Mouse (Mus musculus) cerebellum, postnatal 36 days (tissue): ENCODE measurements around the gene Sh3bp4.

Source experiments
- DNase-seq, 2 experiments: peaks; one replicate each; pipeline ENCODE4 v3.0.0; 2021 to 2022; ENCODE audit warnings: mixed read lengths in 2 of 2

Sh3bp4 gene

GRCm38 (mm10) chr1:89071371-89072142 lies 1.3 kb downstream of the Sh3bp4 start:
- no peak for DNase-seq

- no peak for DNase-seq
Observed at GRCm38 (mm10) chr1:89072143-89072990, 2.2 kb downstream of the Sh3bp4 start.

GRCm38 (mm10) chr1:89073291-89073846 lies 3.2 kb downstream of the Sh3bp4 start:
- no peak for DNase-seq

GRCm38 (mm10) chr1:89074678-89075077 lies 4.5 kb downstream of the Sh3bp4 start:
- no peak for DNase-seq

GRCm38 (mm10) chr1:89075120-89075519 lies 4.9 kb downstream of the Sh3bp4 start:
- no peak for DNase-seq

GRCm38 (mm10) chr1:89076777-89077176 lies 6.6 kb downstream of the Sh3bp4 start:
- DNase-seq = no peak

GRCm38 (mm10) chr1:89078240-89078639 lies 8.0 kb downstream of the Sh3bp4 start:
- no peak for DNase-seq

GRCm38 (mm10) chr1:89078730-89079129 lies 8.5 kb downstream of the Sh3bp4 start:
- no peak for DNase-seq

GRCm38 (mm10) chr1:89079239-89079638 lies 9.0 kb downstream of the Sh3bp4 start:
- DNase-seq = no peak

- no peak for DNase-seq
Observed at GRCm38 (mm10) chr1:89080371-89080770, 10.2 kb downstream of the Sh3bp4 start.

GRCm38 (mm10) chr1:89080795-89081194 lies 10.6 kb downstream of the Sh3bp4 start:
- no peak for DNase-seq

GRCm38 (mm10) chr1:89081371-89081770 lies 11.2 kb downstream of the Sh3bp4 start:
- DNase-seq = no peak

- no peak for DNase-seq
Observed at GRCm38 (mm10) chr1:89082171-89082882, 12.1 kb downstream of the Sh3bp4 start.

- no peak for DNase-seq
Observed at GRCm38 (mm10) chr1:89086575-89087153, 16.4 kb downstream of the Sh3bp4 start.

GRCm38 (mm10) chr1:89088144-89088543 lies 17.9 kb downstream of the Sh3bp4 start:
- DNase-seq = no peak

GRCm38 (mm10) chr1:89088748-89089288 lies 18.6 kb downstream of the Sh3bp4 start:
- no peak for DNase-seq

- DNase-seq = no peak
Observed at GRCm38 (mm10) chr1:89089821-89090600, 19.8 kb downstream of the Sh3bp4 start.

GRCm38 (mm10) chr1:89090676-89091075 lies 20.5 kb downstream of the Sh3bp4 start:
- no peak for DNase-seq

- no peak for DNase-seq
Observed at GRCm38 (mm10) chr1:89092019-89092418, 21.8 kb downstream of the Sh3bp4 start.

- DNase-seq = no peak
Observed at GRCm38 (mm10) chr1:89092442-89092991, 22.3 kb downstream of the Sh3bp4 start.

GRCm38 (mm10) chr1:89093696-89094095 lies 23.5 kb downstream of the Sh3bp4 start:
- DNase-seq = no peak
